Mouse (Mus musculus): ENCODE results near the gene Inpp5d. TPM values are rescaled to one million over a fixed set of nuclear protein-coding genes. Genes with fewer than 3 reads are reported as not detected.

The Inpp5d gene
- 10 to 100 TPM; 16.9 to 22.2 TPM for total RNA-seq (2021)
- long read RNA-seq, experiment 1, partial matches to known transcripts = 0 of 2 reads
- long read RNA-seq, experiment 1, other reads (novel, unspliced or antisense) = 1 of 2 reads
- long read RNA-seq, experiment 2 = 0 reads

GRCm38 (mm10) chr1:87620211-87620668 lies at the start of gene Inpp5d:
Gene Inpp5d, plus strand, starts transcription at chr1:87620312.
- peak in 1 of 2 experiments; percentile 30 for DNase-seq

- no peak for DNase-seq
Measured at GRCm38 (mm10) chr1:87573261-87573660, 46.9 kb upstream of the Inpp5d start.

- DNase-seq = peak in 1 of 2 experiments; percentile 34
Measured at GRCm38 (mm10) chr1:87573800-87574215, 46.3 kb upstream of the Inpp5d start, which contains the start of gene Ngef. Gene Ngef, minus strand, starts transcription at chr1:87573870.

- DNase-seq = no peak
Measured at GRCm38 (mm10) chr1:87574353-87574752, 45.8 kb upstream of the Inpp5d start.

GRCm38 (mm10) chr1:87574785-87575184 lies 45.3 kb upstream of the Inpp5d start:
- peak; percentile 86 to 89 for DNase-seq

GRCm38 (mm10) chr1:87578965-87579364 lies 41.1 kb upstream of the Inpp5d start:
- no peak for DNase-seq

GRCm38 (mm10) chr1:87580824-87581223 lies 39.3 kb upstream of the Inpp5d start:
- no peak for DNase-seq

GRCm38 (mm10) chr1:87589162-87589561 lies 30.9 kb upstream of the Inpp5d start:
- DNase-seq = no peak

- no peak for DNase-seq
Measured at GRCm38 (mm10) chr1:87589980-87590379, 30.1 kb upstream of the Inpp5d start.

GRCm38 (mm10) chr1:87594261-87594660 lies 25.9 kb upstream of the Inpp5d start:
- DNase-seq = peak; percentile 16 to 30

GRCm38 (mm10) chr1:87594671-87595070 lies 25.4 kb upstream of the Inpp5d start:
- DNase-seq = no peak

- no peak for DNase-seq
Measured at GRCm38 (mm10) chr1:87600533-87600932, 19.6 kb upstream of the Inpp5d start.

GRCm38 (mm10) chr1:87601801-87602200 lies 18.3 kb upstream of the Inpp5d start:
- DNase-seq = no peak

- no peak for DNase-seq
Measured at GRCm38 (mm10) chr1:87603389-87603788, 16.7 kb upstream of the Inpp5d start.

- DNase-seq = no peak
Measured at GRCm38 (mm10) chr1:87605296-87605695, 14.8 kb upstream of the Inpp5d start.

- no peak for DNase-seq
Measured at GRCm38 (mm10) chr1:87607385-87608091, 12.6 kb upstream of the Inpp5d start.

- DNase-seq = peak; percentile 75 to 80
Measured at GRCm38 (mm10) chr1:87608416-87609046, 11.6 kb upstream of the Inpp5d start.

- DNase-seq = no peak
Measured at GRCm38 (mm10) chr1:87614576-87615295, 5.4 kb upstream of the Inpp5d start.

GRCm38 (mm10) chr1:87620693-87621092 lies 581 bp downstream of the Inpp5d start:
- no peak for DNase-seq

GRCm38 (mm10) chr1:87621146-87621857 lies 1.2 kb downstream of the Inpp5d start:
- no peak for DNase-seq

- DNase-seq = no peak
Measured at GRCm38 (mm10) chr1:87621858-87622279, 1.8 kb downstream of the Inpp5d start.
